Mouse (Mus musculus) midbrain, embryonic 12.5 days (tissue): ENCODE data around the gene Pum2. TPM values are rescaled to one million over a fixed set of nuclear protein-coding genes. Genes with fewer than 3 reads are reported as not detected.

Experiments used
- ATAC-seq: fragments of 200-750 bp; cut with Nextera tagmentation; 2 replicates; pipeline ENCODE4 v1.8.0; 2017; ENCODE audit warnings: low read depth, moderate TSS enrichment, moderate library complexity; ENCODE audit not compliant: low FRiP score
- H3K27ac ChIP-seq: fragments of 300-500 bp; sonication (generic); replicated peaks from 2 replicates; pipeline ENCODE4 v1.5.1; 2016; ENCODE audit warnings: mild to moderate bottlenecking
- H3K27me3 ChIP-seq: fragments of 300-500 bp; sonication (generic); 2 replicates; pipeline ENCODE4 v1.6.1; 2016; ENCODE audit warnings: mild to moderate bottlenecking
- H3K36me3 ChIP-seq: fragments of 300-500 bp; sonication (generic); 2 replicates; pipeline ENCODE4 v1.6.1; 2016
- H3K4me1 ChIP-seq: fragments of 300-500 bp; sonication (generic); 2 replicates; pipeline ENCODE4 v1.6.1; 2016
- H3K4me2 ChIP-seq: fragments of 300-500 bp; sonication (generic); replicated peaks from 2 replicates; pipeline ENCODE4 v1.6.1; 2016; ENCODE audit warnings: mild to moderate bottlenecking, moderate library complexity
- H3K4me3 ChIP-seq: fragments of 300-500 bp; sonication (generic); 2 replicates; pipeline ENCODE4 v1.5.1; 2016; ENCODE audit warnings: mild to moderate bottlenecking
- H3K9ac ChIP-seq: fragments of 300-500 bp; sonication (generic); replicated peaks from 2 replicates; pipeline ENCODE4 v1.6.1; 2016; ENCODE audit warnings: mild to moderate bottlenecking, moderate library complexity
- H3K9me3 ChIP-seq: fragments of 300-500 bp; sonication (generic); 2 replicates; pipeline ENCODE4 v1.6.1; 2016; ENCODE audit warnings: mild to moderate bottlenecking
- WGBS: fragments of 180-500 bp; shearing (Covaris S2); methylation state at CpG from one replicate; pipeline ENCODE4 v1.1.7; 2016; 5-methylcytosine and 5-hydroxymethylcytosine counted together
- polyA plus RNA-seq: library from polyadenylated mRNA; unstranded; fragments of >200 nt; fragmentation: Nextera tagmentation; extraction: Ambion mirVana; gene quantifications from 2 replicates; pipeline ENCODE4 v1.2.1, GENCODE M21; 2016

Gene Pum2
- polyA plus RNA-seq, 1 experiment from 2014 or later = 73.3 TPM

DNA sequence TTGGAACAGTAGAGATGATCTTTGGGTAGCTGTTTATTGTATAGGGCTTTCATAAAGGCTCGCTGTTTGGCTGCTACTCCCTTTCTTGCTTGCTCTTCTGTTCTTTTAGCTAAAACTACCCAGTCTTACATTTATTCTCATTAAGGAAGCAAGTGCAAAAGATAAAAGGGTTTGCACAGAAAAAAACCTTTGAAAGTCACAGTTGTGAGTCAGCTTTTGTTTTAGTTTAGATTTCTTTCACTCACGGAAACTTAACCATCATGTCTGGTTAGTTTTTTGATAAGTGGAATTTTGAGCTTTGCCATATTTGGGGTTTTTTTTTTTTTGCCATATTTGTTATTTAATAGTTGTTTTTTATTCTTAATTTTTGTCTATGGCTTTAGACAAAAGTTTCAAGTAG is 38.7 kb downstream of the Pum2 start:
- no peak for ATAC-seq
- Histone ChIP-seq H3K9ac (no peak overlapping the region), H3K36me3 (peaks cover 25% of the 10 kb centered on the region), H3K4me3 (no peak overlapping the region), H3K4me2 (no peak overlapping the region), H3K27ac (no peak overlapping the region), H3K9me3 (no peaks in the 10 kb centered on the region), H3K4me1 (no peaks in the 10 kb centered on the region), H3K27me3 (no peaks in the 10 kb centered on the region)
- 96% methylated on average over 2 of the region's 2 CpGs for WGBS

- H3K27ac ChIP-seq = no peak overlapping the region
- H3K27me3 ChIP-seq = no peaks in the 10 kb centered on the region
- no peak overlapping the region for H3K4me3 ChIP-seq
- H3K4me2 ChIP-seq = no peak overlapping the region
- 97% methylated on average over 1 of the region's 1 CpGs for WGBS
- H3K9ac ChIP-seq = no peak overlapping the region
- peaks cover 12% of the 10 kb centered on the region for H3K36me3 ChIP-seq
- no peaks in the 10 kb centered on the region for H3K4me1 ChIP-seq
- H3K9me3 ChIP-seq = no peaks in the 10 kb centered on the region
- ATAC-seq = no peak
Measured at GRCm38 (mm10) chr12:8716093-8716492, 42.2 kb downstream of the Pum2 start.

GRCm38 (mm10) chr12:8726890-8727289 is 53.0 kb downstream of the Pum2 start:
- no peak overlapping the region for H3K27ac ChIP-seq
- no peak overlapping the region for H3K4me2 ChIP-seq
- no peak overlapping the region for H3K9ac ChIP-seq
- ATAC-seq = no peak
- H3K27me3 ChIP-seq = no peaks in the 10 kb centered on the region
- H3K4me3 ChIP-seq = no peak overlapping the region
- H3K36me3 ChIP-seq = peaks cover 39% of the 10 kb centered on the region
- H3K9me3 ChIP-seq = no peaks in the 10 kb centered on the region
- H3K4me1 ChIP-seq = no peaks in the 10 kb centered on the region
- WGBS = 82% methylated on average over 1 of the region's 1 CpGs

DNA sequence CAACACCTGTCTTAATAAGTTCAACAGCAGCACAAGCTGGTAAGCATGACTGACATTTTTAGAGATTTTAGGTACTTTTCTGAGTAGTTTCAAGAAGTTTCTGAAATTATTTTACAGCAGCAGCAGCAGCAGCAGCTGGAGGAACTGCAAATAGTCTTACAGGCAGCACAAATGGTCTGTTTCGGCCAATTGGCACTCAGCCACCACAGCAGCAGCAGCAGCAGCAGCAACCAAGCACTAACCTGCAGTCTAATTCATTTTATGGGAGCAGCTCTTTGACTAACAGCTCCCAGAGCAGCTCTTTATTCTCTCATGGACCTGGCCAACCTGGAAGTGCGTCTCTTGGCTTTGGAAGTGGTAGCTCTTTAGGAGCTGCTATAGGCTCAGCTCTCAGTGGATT is 54.8 kb downstream of the Pum2 start:
- no peaks in the 10 kb centered on the region for H3K4me1 ChIP-seq
- H3K4me2 ChIP-seq = no peak overlapping the region
- no peak overlapping the region for H3K27ac ChIP-seq
- H3K27me3 ChIP-seq = no peaks in the 10 kb centered on the region
- no peaks in the 10 kb centered on the region for H3K9me3 ChIP-seq
- no peak overlapping the region for H3K4me3 ChIP-seq
- ATAC-seq = no peak
- no peak overlapping the region for H3K9ac ChIP-seq
- 90% methylated on average over 2 of the region's 2 CpGs for WGBS
- H3K36me3 ChIP-seq = peaks cover 32% of the 10 kb centered on the region

- H3K36me3 ChIP-seq = peaks cover 67% of the 10 kb centered on the region
- no peaks in the 10 kb centered on the region for H3K4me1 ChIP-seq
Measured at GRCm38 (mm10) chr12:8753654-8754053, 79.7 kb downstream of the Pum2 start.

GRCm38 (mm10) chr12:8754116-8754515 is 80.2 kb downstream of the Pum2 start:
- no peaks in the 10 kb centered on the region for H3K27me3 ChIP-seq
- H3K9me3 ChIP-seq = peaks cover 6% of the 10 kb centered on the region; the same call in 1 of the 2 replicates
- peaks cover 63% of the 10 kb centered on the region for H3K36me3 ChIP-seq
- ATAC-seq = no peak
- H3K9ac ChIP-seq = no peak overlapping the region
- no peak overlapping the region for H3K27ac ChIP-seq
- WGBS = 86% methylated on average over 4 of the region's 4 CpGs
- H3K4me3 ChIP-seq = no peak overlapping the region
- no peak overlapping the region for H3K4me2 ChIP-seq
- no peaks in the 10 kb centered on the region for H3K4me1 ChIP-seq

More at GRCm38 (mm10) chr12:8753654-8754053, 79.7 kb downstream of the Pum2 start:
- no peak overlapping the region for H3K4me3 ChIP-seq
- no peaks in the 10 kb centered on the region for H3K27me3 ChIP-seq
- no peak overlapping the region for H3K4me2 ChIP-seq
- 100% methylated on average over 2 of the region's 2 CpGs for WGBS
- H3K9me3 ChIP-seq = peaks cover 6% of the 10 kb centered on the region; the same call in 1 of the 2 replicates
- ATAC-seq = no peak
- H3K27ac ChIP-seq = no peak overlapping the region
- H3K9ac ChIP-seq = no peak overlapping the region

GRCm38 (mm10) chr12:8758029-8758428 is 84.1 kb downstream of the Pum2 start:
- H3K4me3 ChIP-seq = no peak overlapping the region
- H3K9ac ChIP-seq = no peak overlapping the region
- WGBS = 99% methylated on average over 3 of the region's 3 CpGs
- peaks cover 6% of the 10 kb centered on the region; the same call in 1 of the 2 replicates for H3K9me3 ChIP-seq
- H3K4me2 ChIP-seq = no peak overlapping the region
- no peaks in the 10 kb centered on the region for H3K27me3 ChIP-seq
- ATAC-seq = no peak
- no peak overlapping the region for H3K27ac ChIP-seq
- peaks cover 41% of the 10 kb centered on the region for H3K36me3 ChIP-seq
- no peaks in the 10 kb centered on the region for H3K4me1 ChIP-seq

DNA sequence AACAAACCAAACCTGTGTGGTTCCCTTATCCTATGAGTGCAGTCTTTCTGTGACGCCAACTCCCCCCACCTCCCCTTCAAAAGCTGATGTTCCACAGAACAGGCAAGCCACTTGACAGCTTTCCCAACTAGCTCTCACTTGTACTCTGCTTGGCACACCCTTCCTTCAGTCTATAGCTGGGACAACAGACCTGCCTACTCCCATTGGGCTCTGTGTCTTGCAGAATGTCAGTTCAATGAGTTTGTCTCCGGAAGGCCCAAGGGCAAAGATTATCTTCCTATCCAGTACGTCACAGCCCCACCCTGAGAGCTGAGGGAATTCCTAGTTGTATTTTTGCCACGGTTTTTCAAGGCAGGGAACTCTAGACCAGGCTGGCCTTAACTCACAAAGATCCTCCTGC is 85.2 kb downstream of the Pum2 start:
- no peak overlapping the region for H3K4me2 ChIP-seq
- no peaks in the 10 kb centered on the region for H3K27me3 ChIP-seq
- H3K9me3 ChIP-seq = peaks cover 6% of the 10 kb centered on the region; the same call in 1 of the 2 replicates
- ATAC-seq = no peak
- peaks cover 30% of the 10 kb centered on the region for H3K36me3 ChIP-seq
- H3K9ac ChIP-seq = no peak overlapping the region
- WGBS = 86% methylated on average over 4 of the region's 4 CpGs
- no peak overlapping the region for H3K4me3 ChIP-seq
- H3K4me1 ChIP-seq = no peaks in the 10 kb centered on the region
- no peak overlapping the region for H3K27ac ChIP-seq

GRCm38 (mm10) chr12:8759779-8760178 is 85.8 kb downstream of the Pum2 start:
- H3K27me3 ChIP-seq = no peaks in the 10 kb centered on the region
- H3K9me3 ChIP-seq = peaks cover 6% of the 10 kb centered on the region; the same call in 1 of the 2 replicates
- H3K4me2 ChIP-seq = no peak overlapping the region
- H3K27ac ChIP-seq = no peak overlapping the region
- H3K4me3 ChIP-seq = no peak overlapping the region
- 80% methylated on average over 6 of the region's 6 CpGs for WGBS
- H3K4me1 ChIP-seq = no peaks in the 10 kb centered on the region
- peaks cover 28% of the 10 kb centered on the region for H3K36me3 ChIP-seq
- ATAC-seq = no peak
- no peak overlapping the region for H3K9ac ChIP-seq

- Histone ChIP-seq H3K9ac (no peak overlapping the region), H3K4me1 (no peaks in the 10 kb centered on the region), H3K9me3 (peaks cover 6% of the 10 kb centered on the region; the same call in 1 of the 2 replicates), H3K4me2 (no peak overlapping the region), H3K27me3 (no peaks in the 10 kb centered on the region), H3K4me3 (no peak overlapping the region), H3K27ac (no peak overlapping the region), H3K36me3 (peaks cover 21% of the 10 kb centered on the region)
- ATAC-seq = no peak
- 85% methylated on average over 6 of the region's 6 CpGs for WGBS
Measured at GRCm38 (mm10) chr12:8760561-8760960, 86.6 kb downstream of the Pum2 start.

DNA sequence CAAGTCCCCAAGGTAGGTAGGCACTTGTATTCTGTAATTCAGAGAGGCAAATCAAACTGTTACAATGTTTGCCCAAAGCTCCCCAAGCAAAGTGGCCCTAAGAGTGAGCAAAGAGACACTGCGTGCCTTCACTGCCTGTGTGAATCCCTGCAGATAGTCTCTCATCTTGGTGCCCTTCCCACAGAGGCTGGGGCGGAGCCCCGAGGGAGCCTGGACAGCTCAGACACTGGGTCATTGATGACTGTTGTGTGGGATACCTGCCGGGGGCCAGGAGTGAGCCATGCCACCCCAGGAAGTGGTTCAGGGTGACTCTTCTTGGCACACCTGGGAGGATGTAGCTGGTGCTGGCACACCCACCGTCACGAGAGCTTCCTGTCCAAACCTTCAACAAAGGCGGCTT is 87.1 kb downstream of the Pum2 start:
- no peaks in the 10 kb centered on the region for H3K4me1 ChIP-seq
- peaks cover 6% of the 10 kb centered on the region; the same call in 1 of the 2 replicates for H3K9me3 ChIP-seq
- no peak for ATAC-seq
- H3K36me3 ChIP-seq = peaks cover 20% of the 10 kb centered on the region
- H3K27me3 ChIP-seq = no peaks in the 10 kb centered on the region
- no peak overlapping the region for H3K4me3 ChIP-seq
- no peak overlapping the region for H3K27ac ChIP-seq
- 87% methylated on average over 7 of the region's 7 CpGs for WGBS
- H3K4me2 ChIP-seq = no peak overlapping the region
- H3K9ac ChIP-seq = no peak overlapping the region

- 73% methylated on average over 2 of the region's 2 CpGs for WGBS
Measured at GRCm38 (mm10) chr12:8762667-8763066, 88.7 kb downstream of the Pum2 start.

More at GRCm38 (mm10) chr12:8762667-8763066, 88.7 kb downstream of the Pum2 start:
- ATAC-seq = no peak
- H3K4me1 ChIP-seq = no peaks in the 10 kb centered on the region
- H3K4me2 ChIP-seq = no peak overlapping the region
- peaks cover 4% of the 10 kb centered on the region; the same call in 1 of the 2 replicates for H3K36me3 ChIP-seq
- H3K9ac ChIP-seq = no peak overlapping the region
- H3K27me3 ChIP-seq = no peaks in the 10 kb centered on the region
- peaks cover 2% of the 10 kb centered on the region; the same call in 1 of the 2 replicates for H3K9me3 ChIP-seq
- H3K4me3 ChIP-seq = no peak overlapping the region
- no peak overlapping the region for H3K27ac ChIP-seq
